Mouse (Mus musculus): Measurements from ENCODE around the gene H2-M10.2.
"Not testable (repeated sequence)": the region's sequence is repeated elsewhere in the genome, so short reads cannot be mapped to it uniquely, and the experiment has no call there.

Gene H2-M10.2

DNA sequence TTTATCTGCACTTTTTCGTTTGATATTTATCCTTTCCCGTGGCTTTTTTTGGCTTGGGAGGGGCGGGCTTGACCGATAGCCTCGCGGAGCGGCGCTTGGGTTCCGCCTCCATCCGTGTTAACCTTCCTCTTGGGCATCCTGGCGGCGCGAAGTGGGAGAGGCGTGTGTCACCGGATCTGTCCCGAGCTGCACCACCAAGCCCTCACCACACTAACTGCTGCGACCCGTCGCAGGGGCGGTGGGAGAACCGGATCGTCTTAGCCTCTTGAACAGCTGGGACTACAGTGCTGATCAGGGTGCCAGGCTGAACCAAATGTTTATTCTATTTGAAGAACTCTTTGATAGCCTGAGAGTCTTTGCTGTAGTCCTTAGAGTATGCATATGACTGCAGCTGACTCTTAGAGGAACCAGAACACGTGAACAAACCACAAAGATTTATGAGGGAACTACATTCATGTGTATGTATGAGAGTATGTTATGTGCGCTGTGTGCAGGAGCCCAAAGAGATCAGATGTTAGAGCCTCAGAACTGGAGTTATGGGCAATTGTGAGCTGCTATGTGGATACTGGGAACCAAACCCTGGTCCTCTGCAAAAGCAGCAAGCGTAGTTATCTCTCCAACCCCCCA is 33.9 kb downstream of the H2-M10.2 start:
- DNase-seq, result no peak

GRCm38 (mm10) chr17:36248886-36249285 is 37.4 kb downstream of the H2-M10.2 start:
- no peak for DNase-seq

- no peak for DNase-seq
Observed at GRCm38 (mm10) chr17:36245741-36246140, 40.5 kb downstream of the H2-M10.2 start.

- DNase-seq, result no peak
Observed at GRCm38 (mm10) chr17:36244031-36244430, 42.3 kb downstream of the H2-M10.2 start.

DNA sequence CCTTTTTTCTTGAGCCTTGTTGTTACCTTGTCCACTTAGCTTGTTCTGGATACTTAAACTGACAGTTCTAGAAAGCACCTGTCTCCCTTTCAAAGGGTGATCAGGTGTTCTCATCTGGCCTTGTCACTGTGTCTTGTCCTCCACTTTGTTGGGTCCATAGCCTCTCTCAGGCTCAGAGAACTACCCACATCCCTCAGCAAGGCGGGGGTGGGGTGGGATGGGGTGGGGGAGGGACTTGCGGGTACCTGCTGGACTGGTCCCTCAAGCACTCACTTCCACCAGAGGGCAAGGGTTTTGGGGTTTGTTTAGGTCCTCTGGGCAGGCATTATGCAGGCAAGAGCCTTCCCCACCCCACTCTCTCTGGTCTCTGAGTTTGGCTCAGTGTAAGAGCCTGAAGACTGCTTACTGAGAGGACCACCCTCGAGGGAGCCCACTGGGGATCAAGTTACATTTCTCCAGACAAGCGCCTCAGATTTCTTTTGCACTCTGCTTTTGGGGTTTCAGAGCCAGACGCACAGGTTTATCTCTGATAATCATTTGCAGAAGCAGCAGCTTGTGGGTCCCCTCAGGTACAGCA is 45.6 kb downstream of the H2-M10.2 start:
- DNase-seq, result no peak

DNA sequence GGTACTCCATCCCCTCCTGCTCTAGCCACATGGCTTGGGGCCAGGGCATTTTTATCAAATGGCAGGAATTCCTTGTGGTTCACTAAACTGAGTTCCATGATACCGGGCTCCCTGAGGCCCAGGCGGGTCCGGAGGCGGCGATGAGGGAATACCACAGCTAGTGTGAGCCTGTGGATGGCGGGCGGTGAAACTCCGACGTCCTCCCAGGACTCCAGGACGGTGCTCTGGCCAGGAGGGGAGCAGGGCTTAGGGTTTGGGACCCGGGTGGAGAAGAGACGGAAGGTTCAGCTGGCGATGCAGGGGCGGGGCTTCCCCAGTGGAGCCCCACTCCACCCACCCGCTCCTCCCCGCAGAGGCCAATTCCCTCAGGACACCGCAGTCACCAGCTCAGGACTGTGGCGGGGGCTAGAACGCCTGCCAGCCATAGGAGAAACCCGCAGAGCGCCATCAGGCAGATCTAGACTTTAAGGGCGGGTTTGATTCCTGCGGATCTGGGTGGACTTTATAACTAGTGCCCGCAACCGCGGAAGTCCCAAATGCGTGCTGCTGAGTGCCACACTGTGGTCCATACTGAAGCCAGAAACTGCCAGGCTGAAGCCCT is 48.9 kb downstream of the H2-M10.2 start:
- DNase-seq, result peak in 1 of 2 experiments; percentile 40

GRCm38 (mm10) chr17:36235300-36235699 is 51.0 kb downstream of the H2-M10.2 start:
- DNase-seq, result not testable (repeated sequence)

Measured in cerebellum, postnatal 10 days (tissue).